Mouse (Mus musculus) embryonic fibroblast, embryonic 13.5 days (primary cell): Measurements from ENCODE around the gene Arhgap23. TPM values are rescaled to one million over a fixed set of nuclear protein-coding genes. Genes with fewer than 3 reads are reported as not detected.

Experiments
- H3K27ac ChIP-seq: 2 replicates; pipeline ENCODE4 v1.5.1; 2012; ENCODE audit warnings: low read length, control low read depth, inconsistent platforms; ENCODE audit not compliant: insufficient read depth
- H3K4me1 ChIP-seq: 2 replicates; pipeline ENCODE4 v1.6.1; 2011; ENCODE audit warnings: low read length; ENCODE audit not compliant: control insufficient read depth, insufficient read depth
- H3K4me3 ChIP-seq: 2 replicates; pipeline ENCODE4 v1.5.1; 2011; ENCODE audit warnings: mild to moderate bottlenecking, control low read depth, low read length; ENCODE audit not compliant: insufficient read depth
- CTCF ChIP-seq: IDR thresholded peaks from 2 replicates; pipeline ENCODE4 v1.5.1; 2011; ENCODE audit warnings: mild to moderate bottlenecking, control low read depth, low read length, moderate library complexity, borderline replicate concordance; ENCODE audit not compliant: insufficient read depth
- POLR2A ChIP-seq: IDR thresholded peaks from 2 replicates; pipeline ENCODE4 v1.6.1; 2011; ENCODE audit warnings: low read depth, mild to moderate bottlenecking, control low read depth, low read length, moderate library complexity
- polyA plus RNA-seq: library from polyadenylated mRNA; stranded (reverse); fragments of >200 nt; gene quantifications from 2 replicates; pipeline ENCODE4 v1.2.4, GENCODE M21; 2011; ENCODE audit warnings: low read depth; ENCODE audit not compliant: missing spikeins, insufficient read length

Gene Arhgap23
- polyA plus RNA-seq, 1 experiment, result 49.2 TPM

- TF ChIP-seq POLR2A (no peak), CTCF (peak; percentile 15; the same call in 1 of the 2 replicates)
- H3K4me3 ChIP-seq, result no peak overlapping the region
- no peak overlapping the region for H3K27ac ChIP-seq
- H3K4me1 ChIP-seq, result no peaks in the 10 kb centered on the region
Measured at GRCm38 (mm10) chr11:97469828-97470227, 54.5 kb downstream of the Arhgap23 start.

- Histone ChIP-seq H3K4me3 (no peak overlapping the region), H3K27ac (no peak overlapping the region), H3K4me1 (no peaks in the 10 kb centered on the region)
- no peak for TF ChIP-seq POLR2A
- no peak for TF ChIP-seq CTCF
Measured at GRCm38 (mm10) chr11:97471276-97471675, 55.9 kb downstream of the Arhgap23 start.

- H3K4me1 ChIP-seq, result peaks cover 7% of the 10 kb centered on the region
- H3K27ac ChIP-seq, result peak overlapping the region; percentile 3; the same call in 1 of the 2 replicates
- TF ChIP-seq POLR2A, result no peak
- 0 out of 2 replicates have a peak, but pooled peaks have one; percentile 6 for TF ChIP-seq CTCF
Measured at GRCm38 (mm10) chr11:97476334-97477095, 61.2 kb downstream of the Arhgap23 start.

GRCm38 (mm10) chr11:97477431-97477830 is 62.1 kb downstream of the Arhgap23 start:
- peaks cover 7% of the 10 kb centered on the region for H3K4me1 ChIP-seq
- TF ChIP-seq CTCF (no peak), POLR2A (no peak)
- H3K27ac ChIP-seq, result peak overlapping the region; percentile 25; the same call in 1 of the 2 replicates
- H3K4me3 ChIP-seq, result no peak overlapping the region

More at GRCm38 (mm10) chr11:97476334-97477095, 61.2 kb downstream of the Arhgap23 start:
- H3K4me3 ChIP-seq, result no peak overlapping the region

GRCm38 (mm10) chr11:97478345-97478744 is 63.0 kb downstream of the Arhgap23 start:
- H3K4me3 ChIP-seq, result no peak overlapping the region
- peaks cover 7% of the 10 kb centered on the region for H3K4me1 ChIP-seq
- TF ChIP-seq POLR2A (no peak), CTCF (no peak)
- H3K27ac ChIP-seq, result no peak overlapping the region

- H3K4me1 ChIP-seq, result peaks cover 7% of the 10 kb centered on the region
- H3K27ac ChIP-seq, result peak overlapping the region; percentile 1; the same call in 1 of the 2 replicates
- TF ChIP-seq POLR2A, result no peak
- TF ChIP-seq CTCF, result no peak
- H3K4me3 ChIP-seq, result no peak overlapping the region
Measured at GRCm38 (mm10) chr11:97479085-97479484, 63.8 kb downstream of the Arhgap23 start.

- H3K27ac ChIP-seq, result no peak overlapping the region
- no peak overlapping the region for H3K4me3 ChIP-seq
Measured at GRCm38 (mm10) chr11:97479824-97480223, 64.5 kb downstream of the Arhgap23 start.

GRCm38 (mm10) chr11:97485661-97486060 is 70.3 kb downstream of the Arhgap23 start:
- TF ChIP-seq POLR2A (no peak), CTCF (no peak)

More at GRCm38 (mm10) chr11:97479824-97480223, 64.5 kb downstream of the Arhgap23 start:
- peaks cover 7% of the 10 kb centered on the region for H3K4me1 ChIP-seq
- TF ChIP-seq POLR2A (no peak), CTCF (no peak)

GRCm38 (mm10) chr11:97487656-97488055 is 72.3 kb downstream of the Arhgap23 start:
- TF ChIP-seq CTCF (no peak), POLR2A (no peak)
- no peaks in the 10 kb centered on the region for H3K4me1 ChIP-seq
- H3K27ac ChIP-seq, result no peak overlapping the region
- no peak overlapping the region for H3K4me3 ChIP-seq

More at GRCm38 (mm10) chr11:97485661-97486060, 70.3 kb downstream of the Arhgap23 start:
- no peaks in the 10 kb centered on the region for H3K4me1 ChIP-seq
- H3K27ac ChIP-seq, result no peak overlapping the region
- no peak overlapping the region for H3K4me3 ChIP-seq

- Histone ChIP-seq H3K27ac (no peak overlapping the region), H3K4me1 (no peaks in the 10 kb centered on the region), H3K4me3 (no peak overlapping the region)
- TF ChIP-seq POLR2A (no peak), CTCF (peak; percentile 89)
Measured at GRCm38 (mm10) chr11:97489589-97490324, 74.4 kb downstream of the Arhgap23 start.
